Mouse (Mus musculus) forebrain, postnatal 0 days (tissue): Measurements from ENCODE around the gene Iqcb1. TPM values are rescaled to one million over a fixed set of nuclear protein-coding genes. Genes with fewer than 3 reads are reported as not detected.

ENCODE experiments used
- ATAC-seq: fragments of 200-750 bp; cut with Nextera tagmentation; 2 replicates; pipeline ENCODE4 v1.8.0; 2017; ENCODE audit warnings: mild to moderate bottlenecking, moderate library complexity
- DNase-seq: peaks from one replicate; pipeline ENCODE4 v3.0.0-alpha.2; 2015
- H3K27ac ChIP-seq: fragments of 300-500 bp; sonication (generic); 2 replicates; pipeline ENCODE4 v1.5.1; 2014; ENCODE audit warnings: low read depth, mild to moderate bottlenecking, antibody characterized with exemption, low read length, moderate library complexity, mixed read lengths
- H3K27me3 ChIP-seq: fragments of 300-500 bp; sonication (generic); 2 replicates; pipeline ENCODE4 v1.6.1; 2014; ENCODE audit warnings: mild to moderate bottlenecking, low read length, mixed read lengths; ENCODE audit not compliant: insufficient read depth
- H3K36me3 ChIP-seq: fragments of 300-500 bp; sonication (generic); 2 replicates; pipeline ENCODE4 v1.6.1; 2014; ENCODE audit warnings: mild to moderate bottlenecking, moderate library complexity; ENCODE audit not compliant: insufficient read depth
- H3K4me1 ChIP-seq: fragments of 300-500 bp; sonication (generic); 2 replicates; pipeline ENCODE4 v1.6.1; 2014; ENCODE audit warnings: antibody characterized with exemption; ENCODE audit not compliant: insufficient read depth
- H3K4me2 ChIP-seq: fragments of 300-500 bp; sonication (generic); 2 replicates; pipeline ENCODE4 v1.6.1; 2014; ENCODE audit warnings: low read depth, mild to moderate bottlenecking, moderate library complexity
- H3K4me3 ChIP-seq: fragments of 300-500 bp; sonication (generic); 2 replicates; pipeline ENCODE4 v1.5.1; 2014; ENCODE audit warnings: low read depth, low read length, mixed read lengths
- H3K9ac ChIP-seq: fragments of 300-500 bp; sonication (generic); 2 replicates; pipeline ENCODE4 v1.6.1; 2014; ENCODE audit warnings: mild to moderate bottlenecking
- H3K9me3 ChIP-seq: fragments of 300-500 bp; sonication (generic); 2 replicates; pipeline ENCODE4 v1.6.1; 2016; ENCODE audit warnings: low read length
- CTCF ChIP-seq: sonication (generic); IDR thresholded peaks from 2 replicates; pipeline ENCODE4 v1.5.1; 2016; ENCODE audit warnings: antibody characterized with exemption, control low read depth, low read depth
- WGBS: fragments of 180-500 bp; shearing (Covaris S2); extraction: QIAGEN DNeasy Blood & Tissue Kit; methylation state at CpG from one replicate; pipeline ENCODE4 v1.1.7; 2014; 5-methylcytosine and 5-hydroxymethylcytosine counted together
- microRNA-seq, 2 experiments: library from miRNA; unstranded; fragments of <30 nt; microRNA quantifications; one replicate each; pipeline ENCODE4; 2016
- polyA plus RNA-seq: library from polyadenylated mRNA; unstranded; fragments of >200 nt; fragmentation: Nextera tagmentation; extraction: Ambion mirVana; gene quantifications from 2 replicates; pipeline ENCODE4 v1.2.1, GENCODE M21; 2015
- total RNA-seq: library from RNA; depleted of rRNA; stranded (reverse); fragments of >200 nt; gene quantifications from 2 replicates; pipeline ENCODE4 v1.2.3, GENCODE M21; 2014; rRNA removed

Iqcb1 gene
- total and polyA plus RNA-seq, 2 experiments from 2014 or later, result 26.0 to 66.0 TPM

GRCm38 (mm10) chr16:36918505-36918904 is 90.3 kb downstream of the Iqcb1 start:
- H3K4me3 ChIP-seq, result no peak overlapping the region
- H3K9ac ChIP-seq, result no peak overlapping the region
- no peaks in the 10 kb centered on the region for H3K4me1 ChIP-seq
- no peaks in the 10 kb centered on the region for H3K27me3 ChIP-seq
- H3K9me3 ChIP-seq, result no peaks in the 10 kb centered on the region
- no peak overlapping the region for H3K27ac ChIP-seq
- H3K4me2 ChIP-seq, result no peak overlapping the region
- peaks cover 65% of the 10 kb centered on the region for H3K36me3 ChIP-seq
- no peak for TF ChIP-seq CTCF
- 96% methylated on average over 10 of the region's 10 CpGs for WGBS
- ATAC-seq (no peak), DNase-seq (no peak)

DNA sequence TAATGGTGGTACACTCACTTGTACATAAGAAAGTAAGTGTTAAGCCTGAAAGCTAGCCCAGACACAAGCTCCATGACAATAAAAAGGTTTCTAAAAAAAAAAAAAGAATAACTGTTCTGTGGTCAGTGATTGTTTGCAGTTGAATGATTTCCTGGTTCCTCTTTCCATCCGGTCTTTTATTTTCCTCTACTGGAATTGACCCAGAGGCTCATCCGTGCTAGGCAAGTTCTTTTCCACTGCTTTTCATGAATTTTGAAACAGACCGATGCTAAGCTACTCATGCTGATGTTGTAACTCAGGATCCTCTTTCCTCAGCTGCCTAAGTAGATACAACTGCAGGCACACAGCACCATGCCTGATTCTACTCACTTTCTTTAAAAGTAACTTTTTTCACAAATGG is 92.2 kb downstream of the Iqcb1 start:
- H3K4me1 ChIP-seq, result no peaks in the 10 kb centered on the region
- no peak for ATAC-seq
- no peak overlapping the region for H3K9ac ChIP-seq
- no peak overlapping the region for H3K4me3 ChIP-seq
- peaks cover 55% of the 10 kb centered on the region for H3K36me3 ChIP-seq
- no peak for TF ChIP-seq CTCF
- no peak overlapping the region for H3K4me2 ChIP-seq
- WGBS, result 89% methylated on average over 3 of the region's 3 CpGs
- no peak overlapping the region for H3K27ac ChIP-seq
- H3K9me3 ChIP-seq, result no peaks in the 10 kb centered on the region
- no peaks in the 10 kb centered on the region for H3K27me3 ChIP-seq
- DNase-seq, result no peak

DNA sequence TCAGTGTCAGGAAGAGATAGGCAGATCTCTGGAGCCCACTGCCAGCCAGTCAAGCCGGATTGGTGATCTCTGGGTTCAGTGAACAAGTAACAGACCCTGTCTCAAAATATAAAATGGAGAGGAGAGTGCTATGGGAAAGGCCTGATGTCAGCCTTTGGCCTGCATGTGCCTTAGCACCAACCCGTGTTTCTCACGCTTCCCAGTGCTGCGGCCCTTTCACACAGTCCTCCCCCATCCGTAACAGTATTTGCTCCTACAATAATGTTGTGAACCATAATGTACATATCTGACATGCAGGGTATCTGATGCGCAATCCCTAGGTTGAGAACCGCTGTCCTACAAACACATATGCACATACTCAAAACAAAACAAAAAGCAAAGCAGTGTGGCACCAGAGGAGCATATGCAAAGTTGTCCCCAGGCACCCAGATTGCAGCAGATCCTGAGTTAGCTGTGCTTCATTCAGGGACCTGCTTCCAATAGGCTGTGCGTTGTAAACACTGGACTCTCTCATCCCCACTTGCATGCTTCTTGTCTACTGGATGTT is 93.0 kb downstream of the Iqcb1 start:
- Histone ChIP-seq H3K27ac (no peak overlapping the region), H3K9me3 (no peaks in the 10 kb centered on the region), H3K27me3 (no peaks in the 10 kb centered on the region), H3K4me1 (no peaks in the 10 kb centered on the region), H3K4me2 (no peak overlapping the region), H3K9ac (no peak overlapping the region), H3K36me3 (peaks cover 54% of the 10 kb centered on the region), H3K4me3 (no peak overlapping the region)
- ATAC-seq, result no peak
- 98% methylated on average over 8 of the region's 8 CpGs for WGBS
- no peak for TF ChIP-seq CTCF
- no peak for DNase-seq

DNA sequence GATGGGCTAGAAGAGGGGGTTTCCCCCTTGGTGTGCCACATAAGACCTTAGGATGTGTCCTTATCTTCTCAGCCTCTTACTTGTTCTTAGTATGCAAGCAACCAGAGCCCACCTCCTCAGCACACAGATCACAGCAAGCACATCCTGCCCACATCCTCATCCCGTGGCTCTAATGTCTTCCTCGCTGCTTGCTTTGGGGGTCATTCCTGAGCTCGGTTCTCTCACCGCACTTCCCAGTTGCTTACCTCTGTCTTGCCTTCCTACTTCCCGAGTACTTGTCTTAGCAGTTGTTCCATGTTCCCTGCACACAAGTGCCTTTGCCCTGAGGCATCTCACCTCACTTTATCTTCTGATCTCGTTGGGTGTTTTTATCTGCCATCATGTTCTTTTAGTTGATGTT is 93.8 kb downstream of the Iqcb1 start:
- no peak for DNase-seq
- Histone ChIP-seq H3K4me2 (no peak overlapping the region), H3K9ac (no peak overlapping the region), H3K4me1 (no peaks in the 10 kb centered on the region), H3K4me3 (no peak overlapping the region), H3K9me3 (no peaks in the 10 kb centered on the region), H3K27ac (no peak overlapping the region), H3K27me3 (no peaks in the 10 kb centered on the region), H3K36me3 (peaks cover 54% of the 10 kb centered on the region)
- WGBS, result 88% methylated on average over 6 of the region's 6 CpGs
- no peak for TF ChIP-seq CTCF
- ATAC-seq, result no peak

Small RNA genes within 50 kb of the gene (microRNA-seq; reads per million reads assigned to microRNA genes)
- 0 reads per million in 2 experiments for gene Gm22617

Other genes starting within 250 kb of the Iqcb1 start
- gene Cd86, start 162.3 kb upstream of the Iqcb1 start, total RNA-seq, result 1.6 and 1.7 TPM in 2 replicates
- gene Cd86, start 162.3 kb upstream of the Iqcb1 start, polyA plus RNA-seq, result 2.0 and 2.1 TPM in 2 replicates
- gene Ildr1, start 134.4 kb upstream of the Iqcb1 start, total RNA-seq, result 0.31 and 0.76 TPM in 2 replicates
- gene Ildr1, start 134.4 kb upstream of the Iqcb1 start, polyA plus RNA-seq, result 0.43 and 1.1 TPM in 2 replicates
- 18.2 and 23.5 TPM in 2 replicates for gene Slc15a2, start 43.4 kb upstream of the Iqcb1 start, total RNA-seq
- 21.1 and 23.9 TPM in 2 replicates for gene Slc15a2, start 43.4 kb upstream of the Iqcb1 start, polyA plus RNA-seq
- gene Eaf2, start 46.6 kb downstream of the Iqcb1 start, total RNA-seq, result 0.23 and 0.76 TPM in 2 replicates
- gene Eaf2, start 46.6 kb downstream of the Iqcb1 start, polyA plus RNA-seq, result 0.67 and 0.79 TPM in 2 replicates
- 22.4 and 30.2 TPM in 2 replicates for gene Golgb1, start 46.8 kb downstream of the Iqcb1 start, total RNA-seq
- gene Golgb1, start 46.8 kb downstream of the Iqcb1 start, polyA plus RNA-seq, result 63.2 and 87.1 TPM in 2 replicates
- gene Hcls1, start 106.6 kb downstream of the Iqcb1 start, total RNA-seq, result 0.92 and 1.8 TPM in 2 replicates
- 2.2 and 2.3 TPM in 2 replicates for gene Hcls1, start 106.6 kb downstream of the Iqcb1 start, polyA plus RNA-seq
- gene Fbxo40, start 162.1 kb downstream of the Iqcb1 start, total RNA-seq, result 0.85 and 2.9 TPM in 2 replicates
- 0.10 and 0.13 TPM in 2 replicates for gene Fbxo40, start 162.1 kb downstream of the Iqcb1 start, polyA plus RNA-seq
- gene Polq, start 183.4 kb downstream of the Iqcb1 start, total RNA-seq, result 3.1 and 3.4 TPM in 2 replicates
- 0.78 and 1.3 TPM in 2 replicates for gene Polq, start 183.4 kb downstream of the Iqcb1 start, polyA plus RNA-seq